Mouse (Mus musculus): Measurements from ENCODE around the gene Sorbs2. TPM values are rescaled to one million over a fixed set of nuclear protein-coding genes. Genes with fewer than 3 reads are reported as not detected.

The Sorbs2 gene
- polyA plus RNA-seq, 1 experiment: 14.3 TPM

DNA sequence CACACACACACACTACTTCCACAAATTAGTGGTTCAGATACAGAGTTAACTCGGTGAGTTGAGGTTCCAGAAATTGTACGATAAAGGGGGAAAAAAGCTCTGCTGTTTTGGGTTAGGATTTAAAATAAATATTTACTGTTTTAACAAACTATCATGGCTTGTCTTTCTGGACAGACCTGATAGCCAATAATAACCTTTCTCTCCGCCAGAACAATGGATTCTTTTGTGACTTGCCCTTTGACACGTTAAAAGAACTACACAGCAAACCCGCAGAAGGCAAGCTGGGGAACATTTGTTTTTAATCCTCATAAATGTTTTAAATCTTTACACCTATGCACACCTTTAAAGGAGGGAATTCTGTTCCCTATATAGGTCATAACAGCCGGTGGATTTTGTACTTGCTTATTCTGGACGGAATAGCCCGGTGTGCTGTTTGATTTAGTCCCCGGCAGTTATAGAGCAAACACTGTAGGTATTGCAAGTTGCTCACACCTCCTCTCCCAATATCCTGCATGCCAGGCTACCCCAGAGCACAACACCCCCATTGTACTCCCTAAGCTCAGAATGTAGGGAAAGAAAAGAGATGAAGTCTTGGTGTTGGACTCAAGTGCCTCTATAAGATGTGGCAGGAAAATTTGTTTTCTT is 121.0 kb downstream of the Sorbs2 start:
- H3ac ChIP-seq (ENCODE audit: control insufficient read depth, insufficient read length): no peak overlapping the region
- no peaks in the 10 kb centered on the region for H3K27me3 ChIP-seq (ENCODE audit: control insufficient read depth, insufficient read depth, insufficient read length)
- H3K4me3 ChIP-seq: no peak overlapping the region
- H3K36me3 ChIP-seq (ENCODE audit: control insufficient read depth, insufficient read depth): no peaks in the 10 kb centered on the region
- TF ChIP-seq CEBPB (IDR thresholded peaks at IDR 0.05; ENCODE audit: insufficient read depth, poor library complexity, severe bottlenecking): no peak
- TF ChIP-seq USF1 (IDR thresholded peaks at IDR 0.05; ENCODE audit: low read depth): no peak
- TF ChIP-seq MYOD1 (IDR thresholded peaks at IDR 0.05; ENCODE audit: control insufficient read depth in 1 of 3, insufficient read length in 2 of 3, low read depth in 2 of 3): no peak
- no peak for TF ChIP-seq MYOG (IDR thresholded peaks at IDR 0.05; ENCODE audit: control insufficient read depth in 1 of 3, insufficient read depth in 1 of 3, insufficient read length in 2 of 3, low read depth in 2 of 3)
- no peak for TF ChIP-seq TCF3 (IDR thresholded peaks at IDR 0.05; ENCODE audit: insufficient read length, low read depth)
- no peak for TF ChIP-seq MAX (IDR thresholded peaks at IDR 0.05; ENCODE audit: low read depth)
- TF ChIP-seq POLR2AphosphoS2 (IDR thresholded peaks at IDR 0.05; ENCODE audit: insufficient read length, low read depth): no peak
- no peak for TF ChIP-seq TCF12 (IDR thresholded peaks at IDR 0.05; ENCODE audit: insufficient read depth, poor library complexity, severe bottlenecking)
- no peak for TF ChIP-seq SRF (IDR thresholded peaks at IDR 0.05; ENCODE audit: control insufficient read depth, insufficient read length, low read depth)
- no peak for TF ChIP-seq POLR2A (IDR thresholded peaks at IDR 0.05; ENCODE audit: insufficient read length, low read depth)
- TF ChIP-seq E2F4 (IDR thresholded peaks at IDR 0.05; ENCODE audit: insufficient read depth): no peak
- no peak for TF ChIP-seq REST (IDR thresholded peaks at IDR 0.05; ENCODE audit: insufficient read depth, insufficient read length)
- H3K79me2 ChIP-seq (ENCODE audit: control insufficient read depth, insufficient read depth): no peaks in the 10 kb centered on the region
- H3K4me2 ChIP-seq (ENCODE audit: low read depth): no peak overlapping the region

DNA sequence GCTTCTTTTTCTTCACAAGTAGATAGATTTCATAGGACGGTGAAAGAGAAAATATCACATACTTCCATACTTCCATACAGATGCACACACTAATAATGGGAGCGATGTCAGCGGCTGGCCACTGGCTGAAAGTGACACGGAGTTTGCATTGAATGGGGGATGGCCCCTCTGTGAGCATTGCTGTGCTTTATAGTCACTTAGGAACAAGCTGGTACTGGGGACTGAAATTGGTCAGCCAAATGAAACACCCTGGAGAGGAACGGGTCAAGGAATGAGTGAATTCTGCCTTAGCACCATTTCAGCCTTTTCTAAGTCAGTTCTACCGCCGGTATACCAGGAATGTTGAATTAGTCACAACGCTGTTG is 121.5 kb downstream of the Sorbs2 start:
- H3K4me2 ChIP-seq (ENCODE audit: low read depth): no peak overlapping the region
- TF ChIP-seq TCF12 (IDR thresholded peaks at IDR 0.05; ENCODE audit: insufficient read depth, poor library complexity, severe bottlenecking) (no peak), E2F4 (IDR thresholded peaks at IDR 0.05; ENCODE audit: insufficient read depth) (no peak), MYOD1 (IDR thresholded peaks at IDR 0.05; ENCODE audit: control insufficient read depth in 1 of 3, insufficient read length in 2 of 3, low read depth in 2 of 3) (no peak), CEBPB (IDR thresholded peaks at IDR 0.05; ENCODE audit: insufficient read depth, poor library complexity, severe bottlenecking) (no peak), MYOG (IDR thresholded peaks at IDR 0.05; ENCODE audit: control insufficient read depth in 1 of 3, insufficient read depth in 1 of 3, insufficient read length in 2 of 3, low read depth in 2 of 3) (no peak), TCF3 (IDR thresholded peaks at IDR 0.05; ENCODE audit: insufficient read length, low read depth) (no peak), SRF (IDR thresholded peaks at IDR 0.05; ENCODE audit: control insufficient read depth, insufficient read length, low read depth) (no peak), POLR2AphosphoS2 (IDR thresholded peaks at IDR 0.05; ENCODE audit: insufficient read length, low read depth) (no peak), POLR2A (IDR thresholded peaks at IDR 0.05; ENCODE audit: insufficient read length, low read depth) (no peak), USF1 (IDR thresholded peaks at IDR 0.05; ENCODE audit: low read depth) (no peak), REST (IDR thresholded peaks at IDR 0.05; ENCODE audit: insufficient read depth, insufficient read length) (no peak), MAX (IDR thresholded peaks at IDR 0.05; ENCODE audit: low read depth) (no peak)
- no peaks in the 10 kb centered on the region for H3K79me2 ChIP-seq (ENCODE audit: control insufficient read depth, insufficient read depth)
- H3K27me3 ChIP-seq (ENCODE audit: control insufficient read depth, insufficient read depth, insufficient read length): no peaks in the 10 kb centered on the region
- no peak overlapping the region for H3K4me3 ChIP-seq
- no peak overlapping the region for H3ac ChIP-seq (ENCODE audit: control insufficient read depth, insufficient read length)
- H3K36me3 ChIP-seq (ENCODE audit: control insufficient read depth, insufficient read depth): no peaks in the 10 kb centered on the region

DNA sequence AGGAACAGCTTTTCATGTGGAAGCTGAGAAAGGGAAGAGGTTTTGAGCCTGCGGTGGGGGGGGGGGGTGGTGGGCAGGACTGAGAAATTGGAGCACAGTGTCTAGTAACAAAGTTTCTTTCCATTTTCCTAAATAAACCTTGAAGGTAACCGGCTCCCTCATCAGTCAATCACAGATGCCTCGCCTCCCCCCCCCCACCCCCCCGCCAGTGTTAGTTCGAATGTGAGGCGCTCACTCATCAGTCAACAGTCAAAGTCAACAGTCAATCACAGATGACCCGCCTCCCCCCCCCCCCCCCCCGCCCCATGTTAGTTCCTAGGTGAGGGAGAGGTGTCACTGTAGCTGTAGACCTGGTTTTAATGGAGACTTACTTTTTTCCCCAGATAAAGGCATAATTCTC is 123.4 kb downstream of the Sorbs2 start:
- H3K4me2 ChIP-seq (ENCODE audit: low read depth): no peak overlapping the region
- no peaks in the 10 kb centered on the region for H3K27me3 ChIP-seq (ENCODE audit: control insufficient read depth, insufficient read depth, insufficient read length)
- no peak overlapping the region for H3ac ChIP-seq (ENCODE audit: control insufficient read depth, insufficient read length)
- TF ChIP-seq MYOD1 (IDR thresholded peaks at IDR 0.05; ENCODE audit: control insufficient read depth in 1 of 3, insufficient read length in 2 of 3, low read depth in 2 of 3) (no peak), USF1 (IDR thresholded peaks at IDR 0.05; ENCODE audit: low read depth) (no peak)
- H3K4me3 ChIP-seq: no peak overlapping the region
- no peaks in the 10 kb centered on the region for H3K36me3 ChIP-seq (ENCODE audit: control insufficient read depth, insufficient read depth)
- no peaks in the 10 kb centered on the region for H3K79me2 ChIP-seq (ENCODE audit: control insufficient read depth, insufficient read depth)

DNA sequence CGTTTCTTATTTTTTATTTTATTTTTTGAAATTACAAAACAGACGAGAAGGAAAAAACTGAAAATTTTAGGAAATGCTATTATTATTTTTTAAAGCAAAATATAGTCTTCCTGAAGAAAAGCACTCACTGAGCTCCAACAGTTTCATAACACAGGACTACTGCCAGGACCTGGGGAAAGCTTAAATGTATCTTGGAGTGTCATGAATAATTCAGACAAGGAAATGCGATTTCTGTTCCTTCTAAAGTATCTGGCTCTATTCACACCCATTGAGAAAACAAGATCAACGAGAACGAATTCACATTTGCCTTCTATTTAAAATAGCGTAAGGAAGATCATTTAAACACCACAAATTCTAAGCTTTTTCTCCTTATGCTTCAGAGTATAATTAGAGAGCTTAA is 127.6 kb downstream of the Sorbs2 start:
- no peaks in the 10 kb centered on the region for H3K79me2 ChIP-seq (ENCODE audit: control insufficient read depth, insufficient read depth)
- H3K36me3 ChIP-seq (ENCODE audit: control insufficient read depth, insufficient read depth): no peaks in the 10 kb centered on the region
- no peaks in the 10 kb centered on the region for H3K27me3 ChIP-seq (ENCODE audit: control insufficient read depth, insufficient read depth, insufficient read length)
- no peak overlapping the region for H3ac ChIP-seq (ENCODE audit: control insufficient read depth, insufficient read length)
- TF ChIP-seq TCF3 (IDR thresholded peaks at IDR 0.05; ENCODE audit: insufficient read length, low read depth) (no peak), USF1 (IDR thresholded peaks at IDR 0.05; ENCODE audit: low read depth) (no peak), E2F4 (IDR thresholded peaks at IDR 0.05; ENCODE audit: insufficient read depth) (no peak), TCF12 (IDR thresholded peaks at IDR 0.05; ENCODE audit: insufficient read depth, poor library complexity, severe bottlenecking) (no peak), REST (IDR thresholded peaks at IDR 0.05; ENCODE audit: insufficient read depth, insufficient read length) (no peak), MAX (IDR thresholded peaks at IDR 0.05; ENCODE audit: low read depth) (no peak), POLR2AphosphoS2 (IDR thresholded peaks at IDR 0.05; ENCODE audit: insufficient read length, low read depth) (no peak), MYOD1 (IDR thresholded peaks at IDR 0.05; ENCODE audit: control insufficient read depth in 1 of 3, insufficient read length in 2 of 3, low read depth in 2 of 3) (no peak), MYOG (IDR thresholded peaks at IDR 0.05; ENCODE audit: control insufficient read depth in 1 of 3, insufficient read depth in 1 of 3, insufficient read length in 2 of 3, low read depth in 2 of 3) (no peak), SRF (IDR thresholded peaks at IDR 0.05; ENCODE audit: control insufficient read depth, insufficient read length, low read depth) (no peak), POLR2A (IDR thresholded peaks at IDR 0.05; ENCODE audit: insufficient read length, low read depth) (no peak), CEBPB (IDR thresholded peaks at IDR 0.05; ENCODE audit: insufficient read depth, poor library complexity, severe bottlenecking) (no peak)
- H3K4me3 ChIP-seq: no peak overlapping the region
- no peak overlapping the region for H3K4me2 ChIP-seq (ENCODE audit: low read depth)

DNA sequence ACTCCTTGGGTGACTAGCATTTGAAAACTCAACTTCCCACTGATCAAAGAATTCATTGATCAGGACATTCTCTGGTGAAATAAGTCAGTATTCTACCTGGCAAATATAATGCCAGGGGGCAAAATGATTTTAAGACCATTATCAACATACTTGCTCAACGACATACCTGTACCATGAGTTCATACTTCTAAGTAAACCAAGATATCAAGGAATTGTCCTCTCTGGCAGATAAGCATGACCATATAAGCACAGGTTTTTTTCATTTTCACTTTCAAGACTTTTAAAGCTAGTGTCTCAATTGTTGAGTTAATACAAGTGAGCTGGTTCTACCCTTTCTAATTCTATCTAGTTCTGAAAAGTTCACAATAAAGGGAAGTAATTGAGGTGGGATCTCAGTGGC is 130.2 kb downstream of the Sorbs2 start:
- TF ChIP-seq USF1 (IDR thresholded peaks at IDR 0.05; ENCODE audit: low read depth): no peak
- TF ChIP-seq MAX (IDR thresholded peaks at IDR 0.05; ENCODE audit: low read depth): no peak
- no peak for TF ChIP-seq MYOD1 (IDR thresholded peaks at IDR 0.05; ENCODE audit: control insufficient read depth in 1 of 3, insufficient read length in 2 of 3, low read depth in 2 of 3)
- no peak for TF ChIP-seq POLR2AphosphoS2 (IDR thresholded peaks at IDR 0.05; ENCODE audit: insufficient read length, low read depth)
- TF ChIP-seq REST (IDR thresholded peaks at IDR 0.05; ENCODE audit: insufficient read depth, insufficient read length): no peak
- no peak for TF ChIP-seq POLR2A (IDR thresholded peaks at IDR 0.05; ENCODE audit: insufficient read length, low read depth)
- no peak for TF ChIP-seq TCF3 (IDR thresholded peaks at IDR 0.05; ENCODE audit: insufficient read length, low read depth)
- no peak for TF ChIP-seq E2F4 (IDR thresholded peaks at IDR 0.05; ENCODE audit: insufficient read depth)
- TF ChIP-seq TCF12 (IDR thresholded peaks at IDR 0.05; ENCODE audit: insufficient read depth, poor library complexity, severe bottlenecking): no peak
- no peak for TF ChIP-seq MYOG (IDR thresholded peaks at IDR 0.05; ENCODE audit: control insufficient read depth in 1 of 3, insufficient read depth in 1 of 3, insufficient read length in 2 of 3, low read depth in 2 of 3)
- TF ChIP-seq CEBPB (IDR thresholded peaks at IDR 0.05; ENCODE audit: insufficient read depth, poor library complexity, severe bottlenecking): no peak
- no peak for TF ChIP-seq SRF (IDR thresholded peaks at IDR 0.05; ENCODE audit: control insufficient read depth, insufficient read length, low read depth)
- no peak overlapping the region for H3K4me3 ChIP-seq
- no peak overlapping the region for H3ac ChIP-seq (ENCODE audit: control insufficient read depth, insufficient read length)
- H3K36me3 ChIP-seq (ENCODE audit: control insufficient read depth, insufficient read depth): no peaks in the 10 kb centered on the region
- H3K27me3 ChIP-seq (ENCODE audit: control insufficient read depth, insufficient read depth, insufficient read length): no peaks in the 10 kb centered on the region
- no peaks in the 10 kb centered on the region for H3K79me2 ChIP-seq (ENCODE audit: control insufficient read depth, insufficient read depth)
- no peak overlapping the region for H3K4me2 ChIP-seq (ENCODE audit: low read depth)
